Mouse (Mus musculus) hindbrain, embryonic 10.5 days (tissue): Measurements from ENCODE around the gene Il1rapl2. TPM values are rescaled to one million over a fixed set of nuclear protein-coding genes. Genes with fewer than 3 reads are reported as not detected.

Experiments
- DNase-seq: peaks from one replicate; pipeline ENCODE4 v3.0.0-alpha.2; 2017; ENCODE audit warnings: low spot score
- H3K27ac ChIP-seq: fragments of 300-500 bp; sonication (generic); 2 replicates; pipeline ENCODE4 v1.5.1; 2016; ENCODE audit warnings: mild to moderate bottlenecking, moderate library complexity
- H3K27me3 ChIP-seq: fragments of 300-500 bp; sonication (generic); 2 replicates; pipeline ENCODE4 v1.6.1; 2016; ENCODE audit warnings: mild to moderate bottlenecking; ENCODE audit not compliant: poor library complexity, insufficient read depth, severe bottlenecking
- H3K36me3 ChIP-seq: fragments of 300-500 bp; sonication (generic); 2 replicates; pipeline ENCODE4 v1.6.1; 2016; ENCODE audit warnings: mild to moderate bottlenecking, moderate library complexity
- H3K4me1 ChIP-seq: fragments of 300-500 bp; sonication (generic); replicated peaks from 2 replicates; pipeline ENCODE4 v1.6.1; 2016; ENCODE audit warnings: mild to moderate bottlenecking
- H3K4me3 ChIP-seq: fragments of 300-500 bp; sonication (generic); 2 replicates; pipeline ENCODE4 v1.5.1; 2016; ENCODE audit warnings: mild to moderate bottlenecking, moderate library complexity
- H3K9me3 ChIP-seq: fragments of 300-500 bp; sonication (generic); 2 replicates; pipeline ENCODE4 v1.6.1; 2016; ENCODE audit warnings: mild to moderate bottlenecking, moderate library complexity
- WGBS: fragments of 180-500 bp; shearing (Covaris S2); methylation state at CpG from one replicate; pipeline ENCODE4 v1.1.7; 2016; 5-methylcytosine and 5-hydroxymethylcytosine counted together
- polyA plus RNA-seq: library from polyadenylated mRNA; unstranded; fragments of >200 nt; fragmentation: Nextera tagmentation; extraction: Ambion mirVana; gene quantifications from 2 replicates; pipeline ENCODE4 v1.2.1, GENCODE M21; 2016

The Il1rapl2 gene
- 0.11 and 0.27 TPM in 2 replicates for polyA plus RNA-seq

DNA sequence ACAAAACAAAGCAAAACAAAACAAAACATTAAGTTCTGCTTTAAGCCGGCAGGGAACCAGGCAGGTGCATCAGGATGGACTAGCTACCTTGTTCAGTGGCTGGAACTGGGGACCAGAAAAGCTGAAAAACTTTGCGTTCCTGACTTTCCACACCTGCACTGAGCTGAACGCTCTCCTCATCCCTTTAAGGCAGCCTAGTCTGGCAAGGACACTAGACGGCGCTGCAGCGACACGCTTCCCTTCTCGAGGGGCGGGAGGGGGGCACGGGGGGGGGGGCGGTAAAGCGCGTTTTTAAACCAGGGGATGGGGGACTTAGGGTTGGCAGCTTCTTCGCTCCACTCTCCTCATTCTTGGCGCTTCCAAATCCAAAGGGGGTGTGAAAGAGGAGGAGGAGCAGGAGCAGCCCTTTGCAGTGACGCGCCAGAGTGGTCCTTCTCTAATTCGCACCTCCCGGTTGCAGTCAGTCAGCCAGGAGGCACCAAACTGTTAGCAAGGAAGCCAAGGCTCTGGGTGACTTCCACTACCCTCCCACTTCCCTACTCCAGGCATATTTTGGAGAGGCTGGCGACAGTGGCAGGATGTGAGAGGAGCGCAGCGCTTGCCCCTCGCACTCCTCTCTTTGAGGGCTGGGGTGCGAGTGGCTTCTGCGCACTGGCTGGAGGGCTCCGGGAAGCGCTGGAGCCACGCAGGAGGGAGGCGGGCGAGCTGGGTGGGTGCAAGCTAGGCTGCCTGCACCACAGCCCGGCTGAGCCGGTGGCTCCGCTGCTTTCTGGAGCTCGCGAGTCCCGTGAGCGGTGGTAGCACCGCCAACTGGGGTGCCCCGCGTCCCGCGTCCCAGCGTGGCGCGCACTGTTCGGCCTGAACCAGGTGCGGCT, at the start of gene Il1rapl2:
TSS of gene Il1rapl2 (plus strand) at position 288 of the 875 bp plus-strand sequence.
- Histone ChIP-seq H3K9me3 (no peaks in the 10 kb centered on the region), H3K27ac (no peak within 1 kb of the TSS), H3K4me3 (peak within 1 kb of the TSS; percentile 55), H3K4me1 (peaks cover 7% of the 10 kb centered on the region; the same call in 1 of the 2 replicates), H3K27me3 (peaks cover 53% of the 10 kb centered on the region), H3K36me3 (no peaks in the 10 kb centered on the region)
- peak; percentile 34 for DNase-seq
- 15% methylated on average over 47 of the region's 47 CpGs for WGBS

- H3K9me3 ChIP-seq, result no peaks in the 10 kb centered on the region
Observed at GRCm38 (mm10) chrX:137548348-137548747, 22.1 kb upstream of the Il1rapl2 start.

DNA sequence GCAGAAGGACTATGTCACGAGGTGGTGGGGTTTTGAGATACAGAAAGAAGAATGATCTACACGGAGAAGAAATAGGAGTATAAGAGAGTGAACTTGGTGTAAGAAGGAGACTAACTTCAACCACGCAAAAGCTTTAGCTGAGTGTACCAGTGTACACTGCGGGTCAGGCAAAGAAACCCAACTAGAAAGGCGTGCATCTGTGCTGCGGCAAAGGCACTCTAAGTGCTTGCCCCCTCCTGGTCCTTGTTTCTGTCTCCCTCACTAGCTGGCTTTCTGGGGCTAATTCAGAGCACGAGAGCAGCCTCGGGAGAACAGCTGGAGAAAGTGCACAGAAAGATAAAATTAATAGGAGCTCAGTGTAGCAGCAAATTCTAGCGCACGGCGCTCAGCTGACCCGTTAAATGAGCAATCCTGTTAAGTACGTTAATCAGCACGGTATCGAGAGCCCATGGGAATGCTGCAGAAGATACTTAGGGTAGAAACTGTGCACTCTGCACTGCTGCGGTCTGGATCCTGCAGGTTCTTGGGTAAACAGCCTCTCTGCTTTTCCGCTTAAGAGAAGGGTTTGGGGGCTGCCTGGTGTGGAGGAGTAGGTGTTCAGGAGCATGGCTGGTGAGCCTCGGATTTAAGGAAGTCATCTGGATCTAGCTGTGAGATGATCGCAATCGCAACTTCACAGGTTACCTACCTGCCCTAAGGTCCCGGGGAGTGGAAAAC, 778 bp upstream of the Il1rapl2 start:
- H3K27ac ChIP-seq, result no peak overlapping the region
- no peaks in the 10 kb centered on the region for H3K36me3 ChIP-seq
- peak; percentile 5 for DNase-seq
- peaks cover 7% of the 10 kb centered on the region; the same call in 1 of the 2 replicates for H3K4me1 ChIP-seq
- WGBS, result 26% methylated on average over 21 of the region's 21 CpGs
- peak overlapping the region; percentile 55 for H3K4me3 ChIP-seq
- H3K9me3 ChIP-seq, result no peaks in the 10 kb centered on the region
- peaks cover 53% of the 10 kb centered on the region for H3K27me3 ChIP-seq

More at GRCm38 (mm10) chrX:137548348-137548747, 22.1 kb upstream of the Il1rapl2 start:
- Histone ChIP-seq H3K36me3 (no peaks in the 10 kb centered on the region), H3K27ac (no peak overlapping the region), H3K27me3 (no peaks in the 10 kb centered on the region), H3K4me3 (no peak overlapping the region), H3K4me1 (no peaks in the 10 kb centered on the region)
- WGBS, result 77% methylated on average over 2 of the region's 2 CpGs
- DNase-seq, result no peak

GRCm38 (mm10) chrX:137582656-137583055, 12.2 kb downstream of the Il1rapl2 start:
- no peak for DNase-seq
- Histone ChIP-seq H3K27me3 (no peaks in the 10 kb centered on the region), H3K4me1 (no peaks in the 10 kb centered on the region), H3K4me3 (no peak overlapping the region), H3K9me3 (no peaks in the 10 kb centered on the region), H3K27ac (no peak overlapping the region), H3K36me3 (no peaks in the 10 kb centered on the region)
- WGBS, result 47% methylated on average over 1 of the region's 1 CpGs

GRCm38 (mm10) chrX:137620697-137621096, 50.3 kb downstream of the Il1rapl2 start:
- Histone ChIP-seq H3K4me1 (no peaks in the 10 kb centered on the region), H3K27me3 (no peaks in the 10 kb centered on the region), H3K36me3 (no peaks in the 10 kb centered on the region), H3K27ac (no peak overlapping the region), H3K4me3 (no peak overlapping the region), H3K9me3 (no peaks in the 10 kb centered on the region)
- no peak for DNase-seq

- no peak overlapping the region for H3K4me3 ChIP-seq
- no peak for DNase-seq
- H3K4me1 ChIP-seq, result no peaks in the 10 kb centered on the region
- no peak overlapping the region for H3K27ac ChIP-seq
- H3K9me3 ChIP-seq, result no peaks in the 10 kb centered on the region
- no peaks in the 10 kb centered on the region; the same call in 1 of the 2 replicates for H3K27me3 ChIP-seq
- WGBS, result 28% methylated on average over 2 of the region's 2 CpGs
- no peaks in the 10 kb centered on the region for H3K36me3 ChIP-seq
Observed at GRCm38 (mm10) chrX:137667011-137667410, 96.6 kb downstream of the Il1rapl2 start.

DNA sequence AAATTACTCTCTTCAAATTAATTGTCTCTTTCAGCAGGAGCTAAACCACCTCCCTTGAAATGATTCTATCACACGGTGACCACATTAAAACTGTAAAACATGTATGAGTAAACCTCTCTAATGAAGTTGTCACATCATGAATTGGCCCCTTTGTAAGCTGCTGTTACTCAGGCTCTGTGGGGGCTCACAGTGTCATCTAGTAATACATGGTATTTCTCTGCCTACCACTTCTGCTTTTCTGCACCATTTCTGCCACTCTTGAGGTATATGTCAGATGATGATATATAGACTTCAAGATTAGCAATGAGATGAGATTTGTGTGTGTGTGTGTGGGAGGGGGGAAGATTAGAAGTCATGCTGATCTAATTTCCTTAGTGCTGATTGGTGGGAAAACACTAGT, 117.6 kb downstream of the Il1rapl2 start:
- H3K9me3 ChIP-seq, result no peaks in the 10 kb centered on the region
- 84% methylated on average over 1 of the region's 1 CpGs for WGBS
- no peaks in the 10 kb centered on the region for H3K27me3 ChIP-seq
- H3K36me3 ChIP-seq, result no peaks in the 10 kb centered on the region
- no peak for DNase-seq
- H3K27ac ChIP-seq, result no peak overlapping the region
- H3K4me3 ChIP-seq, result no peak overlapping the region
- no peaks in the 10 kb centered on the region for H3K4me1 ChIP-seq

GRCm38 (mm10) chrX:137700006-137700405, 129.6 kb downstream of the Il1rapl2 start:
- no peak overlapping the region for H3K4me3 ChIP-seq
- H3K27ac ChIP-seq, result no peak overlapping the region

DNA sequence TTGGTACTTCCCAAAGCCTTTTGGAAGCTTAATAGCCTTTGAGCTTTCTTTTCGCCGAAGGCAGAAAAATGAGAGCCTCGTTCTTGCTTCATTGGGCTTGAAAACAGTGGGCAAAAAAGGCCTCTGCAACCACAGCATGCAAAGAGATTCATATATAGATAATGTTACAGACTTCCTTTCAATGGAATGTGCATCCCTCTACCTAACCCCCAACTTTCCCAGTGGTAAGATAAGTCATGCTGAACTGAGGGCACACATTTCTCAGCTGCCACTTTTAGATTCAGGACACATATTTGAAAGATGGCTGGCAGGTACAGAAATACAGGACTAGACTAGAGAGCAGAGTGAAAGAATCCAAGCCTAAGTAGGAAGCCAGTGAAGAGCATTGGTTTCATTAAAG, 185.1 kb downstream of the Il1rapl2 start:
- DNase-seq, result no peak
- no peaks in the 10 kb centered on the region for H3K9me3 ChIP-seq
- H3K27ac ChIP-seq, result no peak overlapping the region; the same call in 1 of the 2 replicates
- 54% methylated on average over 3 of the region's 3 CpGs for WGBS
- no peaks in the 10 kb centered on the region for H3K4me1 ChIP-seq
- no peak overlapping the region for H3K4me3 ChIP-seq
- no peaks in the 10 kb centered on the region for H3K36me3 ChIP-seq
- H3K27me3 ChIP-seq, result no peaks in the 10 kb centered on the region; the same call in 1 of the 2 replicates

More at GRCm38 (mm10) chrX:137700006-137700405, 129.6 kb downstream of the Il1rapl2 start:
- 85% methylated on average over 2 of the region's 2 CpGs for WGBS
- no peak for DNase-seq
- no peaks in the 10 kb centered on the region for H3K9me3 ChIP-seq
- no peaks in the 10 kb centered on the region for H3K27me3 ChIP-seq
- no peaks in the 10 kb centered on the region for H3K4me1 ChIP-seq
- no peaks in the 10 kb centered on the region for H3K36me3 ChIP-seq

DNA sequence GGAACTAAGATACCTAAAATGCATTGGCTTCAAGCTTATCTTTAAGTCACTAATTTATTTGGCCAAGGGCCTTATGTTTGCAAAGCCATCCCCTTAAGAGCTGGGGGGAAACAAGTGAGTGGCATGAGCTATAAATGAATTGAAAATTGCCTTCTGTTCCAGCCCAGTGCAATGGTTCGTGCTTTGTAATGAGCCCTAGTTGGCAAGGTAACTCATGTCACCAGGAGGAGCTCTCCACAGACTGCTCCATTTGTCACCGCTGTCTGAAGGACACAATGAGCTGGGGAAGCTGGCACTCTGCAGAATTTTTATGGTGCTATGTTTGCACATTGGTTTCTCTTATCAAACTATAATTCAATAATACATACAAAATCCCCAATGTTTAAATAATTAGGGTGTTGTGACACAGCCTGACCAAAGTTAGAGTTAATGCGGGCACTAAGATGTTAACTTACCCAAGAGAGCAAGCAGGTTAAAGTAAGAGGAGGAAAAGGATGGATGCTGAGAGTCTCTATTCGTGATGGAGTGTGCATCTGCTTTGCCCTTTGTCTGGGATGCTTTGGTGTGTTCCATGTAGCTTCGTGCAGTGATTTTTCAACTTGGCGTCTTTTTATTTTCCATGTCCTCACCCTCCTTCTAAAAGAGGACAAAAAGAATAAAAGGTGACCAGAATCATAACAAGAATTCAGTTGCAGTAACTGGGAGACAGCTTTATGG, 235.2 kb downstream of the Il1rapl2 start:
- H3K36me3 ChIP-seq, result no peaks in the 10 kb centered on the region
- H3K27me3 ChIP-seq, result no peaks in the 10 kb centered on the region
- H3K27ac ChIP-seq, result peak overlapping the region; percentile 45
- peak; percentile 2 for DNase-seq
- H3K9me3 ChIP-seq, result no peaks in the 10 kb centered on the region
- no peaks in the 10 kb centered on the region; the same call in 1 of the 2 replicates for H3K4me1 ChIP-seq
- no peak overlapping the region for H3K4me3 ChIP-seq
- WGBS, result 67% methylated on average over 6 of the region's 6 CpGs

GRCm38 (mm10) chrX:137806231-137807114, 236.1 kb downstream of the Il1rapl2 start:
- 63% methylated on average over 4 of the region's 4 CpGs for WGBS
- peak; percentile 3 for DNase-seq
- Histone ChIP-seq H3K4me1 (no peaks in the 10 kb centered on the region; the same call in 1 of the 2 replicates), H3K27ac (peak overlapping the region; percentile 45; the same call in 1 of the 2 replicates), H3K36me3 (no peaks in the 10 kb centered on the region), H3K4me3 (no peak overlapping the region), H3K9me3 (no peaks in the 10 kb centered on the region), H3K27me3 (peaks cover 3% of the 10 kb centered on the region; the same call in 1 of the 2 replicates)
